Mouse (Mus musculus) ES-E14 (cell line): ENCODE data around the gene Plce1.

Experiments
- HCFC1 ChIP-seq: IDR thresholded peaks from 2 replicates; pipeline ENCODE4 v1.6.1; 2012; ENCODE audit warnings: low read length, inconsistent platforms, borderline replicate concordance; ENCODE audit not compliant: insufficient read depth
- ZC3H11A ChIP-seq: IDR thresholded peaks from 2 replicates; pipeline ENCODE4 v1.6.1; 2012; ENCODE audit warnings: low read depth, mild to moderate bottlenecking, inconsistent platforms, low read length, borderline replicate concordance
- ZNF384 ChIP-seq: IDR thresholded peaks from 2 replicates; pipeline ENCODE4 v1.6.1; 2012; ENCODE audit warnings: low read depth, low read length, inconsistent platforms

DNA sequence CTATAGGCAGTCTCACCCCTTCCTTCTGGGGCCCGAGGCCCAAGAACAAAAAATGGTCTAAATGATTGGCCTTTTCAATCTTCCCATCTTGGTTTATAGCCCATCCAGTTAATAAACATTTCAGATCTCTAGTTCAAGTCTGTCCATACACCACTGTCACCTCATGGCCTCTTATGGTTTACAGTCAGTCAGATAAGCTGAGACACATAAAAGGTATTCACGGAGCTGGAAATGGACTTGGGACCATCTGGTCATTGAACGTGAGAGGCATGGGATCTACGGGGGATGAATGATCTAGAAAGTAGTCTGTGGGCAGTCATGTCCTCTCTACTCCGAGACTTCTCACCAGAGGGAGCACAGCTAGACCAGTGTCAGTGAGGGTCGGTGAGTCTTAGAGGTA, 210.6 kb downstream of the Plce1 start:
- TF ChIP-seq ZC3H11A (no peak), HCFC1 (no peak), ZNF384 (no peak)
